Mouse (Mus musculus): Measurements from ENCODE around the gene P2rx1. TPM values are rescaled to one million over a fixed set of nuclear protein-coding genes. Genes with fewer than 3 reads are reported as not detected.

P2rx1 gene
- polyA plus RNA-seq, 1 experiment, result 12.6 TPM

DNA sequence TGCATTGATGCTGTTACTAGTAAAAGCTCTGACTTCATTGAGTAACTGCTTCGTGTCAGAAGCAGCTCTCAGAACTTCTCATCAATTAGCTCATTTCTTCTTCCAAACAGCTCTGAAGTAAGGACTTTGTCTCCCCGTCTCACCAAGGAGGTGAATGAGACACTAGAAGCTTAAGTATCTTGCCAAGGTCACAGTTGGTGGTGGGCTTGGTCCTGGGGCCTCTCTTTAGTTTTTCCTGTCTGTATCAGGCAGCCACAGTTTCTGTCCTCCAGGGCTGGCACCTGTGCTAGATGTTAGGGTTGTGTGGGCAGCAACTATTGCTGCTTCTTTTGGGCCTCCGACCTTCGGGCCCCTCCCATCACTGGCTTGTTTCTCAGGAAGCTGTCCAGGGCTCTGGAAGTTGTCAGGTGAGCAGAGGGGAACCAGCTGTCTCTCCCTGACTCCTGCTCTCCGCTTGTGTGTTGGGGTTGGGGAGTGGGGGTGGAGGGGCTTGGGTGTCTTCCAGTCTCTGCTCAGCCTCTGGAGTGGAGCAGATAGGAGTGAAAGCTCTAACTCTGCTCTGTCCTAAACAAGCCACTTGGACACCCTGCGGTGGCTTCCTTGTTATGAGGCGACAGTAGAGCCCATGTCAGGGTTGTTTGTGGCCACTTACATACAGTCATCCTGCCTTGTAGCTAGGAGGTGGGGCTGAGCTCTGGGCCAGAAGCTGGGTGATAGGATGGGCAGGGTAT lies 35.7 kb upstream of the P2rx1 start:
- Histone ChIP-seq H3K36me3 (ENCODE audit: control insufficient read depth, insufficient read depth, low read length) (no peaks in the 10 kb centered on the region), H3K4me1 (ENCODE audit: control insufficient read depth, insufficient read depth, insufficient read length, low read length) (peaks cover 30% of the 10 kb centered on the region), H3K27ac (ENCODE audit: insufficient read depth, low read depth, low read length) (peak overlapping the region; percentile 47), H3K27me3 (ENCODE audit: control insufficient read depth, insufficient read depth, low read length) (no peaks in the 10 kb centered on the region), H3K4me3 (ENCODE audit: low read depth, low read length) (peak overlapping the region; percentile 13)
- 58% methylated on average over 7 of the region's 7 CpGs for WGBS
- TF ChIP-seq POLR2A (IDR thresholded peaks at IDR 0.05; ENCODE audit: low read depth, low read length) (no peak), CTCF (IDR thresholded peaks at IDR 0.05; ENCODE audit: extremely low read depth, insufficient read length, insufficient replicate concordance, low read depth, low read length) (no peak)

DNA sequence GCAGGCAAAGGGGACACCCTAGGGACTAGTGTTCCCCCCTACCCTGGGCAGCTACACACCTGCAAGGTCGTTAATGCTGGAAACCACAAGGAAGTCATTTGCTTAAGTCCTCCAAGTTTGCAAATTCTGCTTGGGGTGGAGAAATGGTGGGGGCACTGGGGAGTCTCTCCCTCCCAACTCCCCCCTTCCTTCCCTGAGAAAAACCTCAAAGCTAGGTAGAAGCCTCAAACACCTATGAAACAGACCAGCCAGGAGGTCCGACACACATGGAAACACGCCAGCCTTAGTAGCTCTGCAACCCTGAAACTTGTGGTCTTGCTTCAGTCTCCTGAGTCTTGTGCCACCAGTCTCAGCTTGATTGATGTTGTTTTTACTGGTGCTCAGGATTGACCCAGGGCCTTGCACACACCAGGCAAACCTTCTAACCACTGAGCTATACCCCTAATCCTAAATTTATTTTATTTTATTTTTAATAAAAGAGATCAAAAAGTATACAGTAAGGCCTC lies 35.1 kb upstream of the P2rx1 start:
- H3K4me1 ChIP-seq (ENCODE audit: control insufficient read depth, insufficient read depth, insufficient read length, low read length), result peaks cover 30% of the 10 kb centered on the region
- no peaks in the 10 kb centered on the region for H3K27me3 ChIP-seq (ENCODE audit: control insufficient read depth, insufficient read depth, low read length)
- TF ChIP-seq CTCF (IDR thresholded peaks at IDR 0.05; ENCODE audit: extremely low read depth, insufficient read length, insufficient replicate concordance, low read depth, low read length) (no peak), POLR2A (IDR thresholded peaks at IDR 0.05; ENCODE audit: low read depth, low read length) (no peak; the same call in 1 of the 2 replicates)
- 66% methylated on average over 3 of the region's 3 CpGs for WGBS
- peak overlapping the region; percentile 47; the same call in 1 of the 2 replicates for H3K27ac ChIP-seq (ENCODE audit: insufficient read depth, low read depth, low read length)
- H3K36me3 ChIP-seq (ENCODE audit: control insufficient read depth, insufficient read depth, low read length), result no peaks in the 10 kb centered on the region
- H3K4me3 ChIP-seq (ENCODE audit: low read depth, low read length), result peak overlapping the region; percentile 13

DNA sequence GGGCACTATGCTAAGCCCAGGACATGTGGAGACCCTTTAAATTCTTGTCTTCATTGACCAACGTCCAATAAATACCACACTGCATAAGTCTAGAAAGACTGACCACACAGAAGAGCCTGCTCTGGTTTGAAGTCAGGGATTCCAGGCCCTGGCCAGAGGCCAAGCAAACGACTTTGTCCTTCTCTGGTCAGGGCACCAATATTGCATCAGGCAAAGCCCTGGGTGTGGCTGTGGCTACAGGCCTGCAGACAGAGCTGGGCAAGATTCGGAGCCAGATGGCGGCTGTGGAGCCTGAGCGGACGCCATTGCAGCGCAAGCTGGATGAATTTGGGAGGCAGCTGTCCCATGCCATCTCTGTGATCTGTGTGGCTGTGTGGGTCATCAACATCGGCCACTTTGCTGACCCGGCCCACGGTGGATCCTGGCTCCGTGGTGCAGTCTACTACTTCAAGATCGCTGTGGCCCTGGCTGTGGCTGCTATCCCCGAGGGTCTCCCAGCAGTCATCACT lies 23.9 kb upstream of the P2rx1 start:
- H3K4me3 ChIP-seq (ENCODE audit: low read depth, low read length), result no peak overlapping the region
- no peaks in the 10 kb centered on the region for H3K4me1 ChIP-seq (ENCODE audit: control insufficient read depth, insufficient read depth, insufficient read length, low read length)
- H3K27me3 ChIP-seq (ENCODE audit: control insufficient read depth, insufficient read depth, low read length), result no peaks in the 10 kb centered on the region
- no peaks in the 10 kb centered on the region; the same call in 1 of the 2 replicates for H3K36me3 ChIP-seq (ENCODE audit: control insufficient read depth, insufficient read depth, low read length)
- H3K27ac ChIP-seq (ENCODE audit: insufficient read depth, low read depth, low read length), result no peak overlapping the region
- no peak for TF ChIP-seq CTCF (IDR thresholded peaks at IDR 0.05; ENCODE audit: extremely low read depth, insufficient read length, insufficient replicate concordance, low read depth, low read length)
- no peak for TF ChIP-seq POLR2A (IDR thresholded peaks at IDR 0.05; ENCODE audit: low read depth, low read length)
- 84% methylated on average over 13 of the region's 13 CpGs for WGBS

DNA sequence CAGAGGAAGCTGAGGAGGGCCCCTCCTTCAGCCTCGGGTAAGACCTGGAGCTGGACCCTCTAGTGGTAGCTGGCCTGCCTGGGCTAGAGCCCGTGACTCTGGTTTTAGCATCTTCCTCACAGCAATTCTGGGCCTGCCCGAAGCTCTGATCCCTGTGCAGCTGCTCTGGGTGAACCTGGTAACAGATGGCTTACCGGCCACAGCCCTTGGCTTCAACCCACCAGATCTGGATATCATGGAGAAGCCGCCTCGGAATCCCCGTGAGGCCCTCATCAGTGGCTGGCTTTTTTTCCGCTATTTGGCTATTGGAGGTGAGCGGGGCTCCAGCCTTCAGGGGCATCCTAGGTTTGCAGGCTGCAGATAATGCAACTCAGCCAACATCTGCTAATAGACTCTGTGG lies 16.4 kb upstream of the P2rx1 start:
- 90% methylated on average over 9 of the region's 9 CpGs for WGBS
- Histone ChIP-seq H3K27me3 (ENCODE audit: control insufficient read depth, insufficient read depth, low read length) (no peaks in the 10 kb centered on the region), H3K27ac (ENCODE audit: insufficient read depth, low read depth, low read length) (no peak overlapping the region), H3K36me3 (ENCODE audit: control insufficient read depth, insufficient read depth, low read length) (peaks cover 7% of the 10 kb centered on the region), H3K4me1 (ENCODE audit: control insufficient read depth, insufficient read depth, insufficient read length, low read length) (peaks cover 5% of the 10 kb centered on the region; the same call in 1 of the 2 replicates), H3K4me3 (ENCODE audit: low read depth, low read length) (no peak overlapping the region)
- TF ChIP-seq CTCF (IDR thresholded peaks at IDR 0.05; ENCODE audit: extremely low read depth, insufficient read length, insufficient replicate concordance, low read depth, low read length) (no peak), POLR2A (IDR thresholded peaks at IDR 0.05; ENCODE audit: low read depth, low read length) (no peak)

DNA sequence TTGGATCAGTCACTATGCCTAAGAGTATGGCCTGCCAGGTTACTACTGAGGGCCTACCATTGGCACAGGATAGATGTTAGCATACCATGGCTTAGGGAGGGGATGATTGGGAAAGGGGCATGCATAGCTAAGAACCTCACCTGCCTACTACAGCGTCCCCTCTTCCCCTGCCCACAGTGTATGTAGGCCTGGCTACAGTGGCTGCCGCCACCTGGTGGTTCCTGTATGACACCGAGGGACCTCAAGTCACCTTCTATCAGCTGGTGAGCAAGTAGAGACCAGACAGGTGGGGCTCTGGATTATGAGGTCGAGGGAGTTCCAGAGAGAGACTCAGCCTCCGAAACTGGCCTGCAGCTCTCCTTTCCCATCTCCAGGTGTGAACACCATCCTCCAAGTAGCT lies 15.6 kb upstream of the P2rx1 start:
- WGBS, result 39% methylated on average over 5 of the region's 5 CpGs
- peaks cover 7% of the 10 kb centered on the region for H3K36me3 ChIP-seq (ENCODE audit: control insufficient read depth, insufficient read depth, low read length)

DNA sequence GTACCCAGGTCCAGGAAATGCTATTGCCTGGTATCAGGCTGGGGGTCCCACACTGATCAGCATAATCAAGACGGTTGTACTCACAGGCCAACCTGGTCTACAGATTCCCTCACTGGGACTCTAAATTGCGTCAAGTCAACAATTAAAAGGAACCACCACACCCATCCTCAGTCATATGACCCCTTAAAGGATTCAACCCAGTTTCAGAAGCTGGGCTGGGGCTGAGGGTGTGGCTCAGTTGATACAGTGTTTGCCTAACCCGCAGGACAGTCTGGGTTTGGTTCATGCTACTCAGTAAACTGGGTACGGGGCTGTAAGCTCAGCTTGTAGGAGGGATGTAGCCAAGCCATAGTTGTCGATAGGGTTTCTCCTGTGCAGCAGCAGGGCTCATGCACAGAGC lies 12.2 kb upstream of the P2rx1 start:
- WGBS, result 40% methylated on average over 5 of the region's 5 CpGs
- TF ChIP-seq POLR2A (IDR thresholded peaks at IDR 0.05; ENCODE audit: low read depth, low read length) (no peak), CTCF (IDR thresholded peaks at IDR 0.05; ENCODE audit: extremely low read depth, insufficient read length, insufficient replicate concordance, low read depth, low read length) (no peak)
- peaks cover 5% of the 10 kb centered on the region; the same call in 1 of the 2 replicates for H3K4me1 ChIP-seq (ENCODE audit: control insufficient read depth, insufficient read depth, insufficient read length, low read length)
- H3K36me3 ChIP-seq (ENCODE audit: control insufficient read depth, insufficient read depth, low read length), result peaks cover 7% of the 10 kb centered on the region
- H3K27me3 ChIP-seq (ENCODE audit: control insufficient read depth, insufficient read depth, low read length), result no peaks in the 10 kb centered on the region
- H3K27ac ChIP-seq (ENCODE audit: insufficient read depth, low read depth, low read length), result no peak overlapping the region
- no peak overlapping the region for H3K4me3 ChIP-seq (ENCODE audit: low read depth, low read length)

More for the DNA sequence above, 15.6 kb upstream of the P2rx1 start:
- peaks cover 5% of the 10 kb centered on the region; the same call in 1 of the 2 replicates for H3K4me1 ChIP-seq (ENCODE audit: control insufficient read depth, insufficient read depth, insufficient read length, low read length)
- H3K27me3 ChIP-seq (ENCODE audit: control insufficient read depth, insufficient read depth, low read length), result no peaks in the 10 kb centered on the region
- no peak overlapping the region for H3K27ac ChIP-seq (ENCODE audit: insufficient read depth, low read depth, low read length)
- no peak overlapping the region for H3K4me3 ChIP-seq (ENCODE audit: low read depth, low read length)
- TF ChIP-seq CTCF (IDR thresholded peaks at IDR 0.05; ENCODE audit: extremely low read depth, insufficient read length, insufficient replicate concordance, low read depth, low read length) (peak; percentile 67; the same call in 1 of the 2 replicates), POLR2A (IDR thresholded peaks at IDR 0.05; ENCODE audit: low read depth, low read length) (no peak)

DNA sequence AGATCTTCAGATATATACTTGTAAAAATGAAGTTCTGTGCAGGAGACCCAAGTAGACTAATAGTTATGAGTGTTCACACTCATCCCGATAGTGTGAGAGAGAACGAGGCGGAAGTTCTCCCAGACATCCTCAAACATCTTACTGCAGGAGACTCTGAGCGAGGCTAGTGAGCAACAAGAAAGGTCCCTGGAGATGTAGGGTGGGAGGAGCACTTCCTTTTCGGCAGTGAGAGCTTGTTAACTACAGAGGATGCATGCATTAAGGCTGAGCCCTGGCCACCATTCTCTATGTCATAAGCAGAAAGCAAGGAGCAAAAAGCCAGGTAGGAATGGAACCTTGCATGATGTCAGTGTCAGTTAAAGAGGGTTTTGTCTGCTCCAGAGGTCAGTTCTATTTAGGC lies 11.7 kb upstream of the P2rx1 start:
- TF ChIP-seq POLR2A (IDR thresholded peaks at IDR 0.05; ENCODE audit: low read depth, low read length) (no peak), CTCF (IDR thresholded peaks at IDR 0.05; ENCODE audit: extremely low read depth, insufficient read length, insufficient replicate concordance, low read depth, low read length) (no peak)
- peaks cover 7% of the 10 kb centered on the region for H3K36me3 ChIP-seq (ENCODE audit: control insufficient read depth, insufficient read depth, low read length)
- WGBS, result 63% methylated on average over 5 of the region's 5 CpGs

More for the DNA sequence above, 11.7 kb upstream of the P2rx1 start:
- no peaks in the 10 kb centered on the region for H3K27me3 ChIP-seq (ENCODE audit: control insufficient read depth, insufficient read depth, low read length)
- H3K27ac ChIP-seq (ENCODE audit: insufficient read depth, low read depth, low read length), result no peak overlapping the region
- H3K4me3 ChIP-seq (ENCODE audit: low read depth, low read length), result no peak overlapping the region
- peaks cover 5% of the 10 kb centered on the region; the same call in 1 of the 2 replicates for H3K4me1 ChIP-seq (ENCODE audit: control insufficient read depth, insufficient read depth, insufficient read length, low read length)

Measured in small intestine, adult 2 months (tissue).